Mouse (Mus musculus) small intestine, adult 2 months (tissue): ENCODE results near the gene Slc7a1. TPM values are rescaled to one million over a fixed set of nuclear protein-coding genes. Genes with fewer than 3 reads are reported as not detected.
A peak's percentile ranks its signal among the peaks of the same experiment; 100 is the strongest.

Experiments used
- H3K27ac ChIP-seq: fragments of 200-500 bp; 2 replicates; pipeline ENCODE4 v1.5.1; 2012; ENCODE audit warnings: low read depth, low read length, control low read depth, inconsistent platforms; ENCODE audit not compliant: insufficient read depth
- H3K27me3 ChIP-seq: fragments of 200-500 bp; 2 replicates; pipeline ENCODE4 v1.6.1; 2012; ENCODE audit warnings: mild to moderate bottlenecking, moderate library complexity, low read length, inconsistent platforms; ENCODE audit not compliant: control insufficient read depth, insufficient read depth
- H3K36me3 ChIP-seq: fragments of 200-500 bp; 2 replicates; pipeline ENCODE4 v1.6.1; 2012; ENCODE audit warnings: mild to moderate bottlenecking, low read length, control low read depth, inconsistent platforms; ENCODE audit not compliant: control insufficient read depth, insufficient read depth
- H3K4me1 ChIP-seq: fragments of 200-500 bp; 2 replicates; pipeline ENCODE4 v1.6.1; 2012; ENCODE audit warnings: low read length, inconsistent platforms, mixed read lengths; ENCODE audit not compliant: control insufficient read depth, insufficient read depth, insufficient read length
- H3K4me3 ChIP-seq: fragments of 200-500 bp; 2 replicates; pipeline ENCODE4 v1.5.1; 2012; ENCODE audit warnings: low read depth, mild to moderate bottlenecking, control low read depth, inconsistent platforms, low read length, moderate library complexity
- CTCF ChIP-seq: fragments of 200-500 bp; IDR thresholded peaks from 2 replicates; pipeline ENCODE4 v1.5.1; 2012; ENCODE audit warnings: low read depth, mild to moderate bottlenecking, control low read depth, inconsistent platforms, low read length, moderate library complexity, mixed read lengths; ENCODE audit not compliant: insufficient replicate concordance, insufficient read length; ENCODE audit errors: extremely low read depth
- POLR2A ChIP-seq: fragments of 200-500 bp; IDR thresholded peaks from 2 replicates; pipeline ENCODE4 v1.6.1; 2012; ENCODE audit warnings: low read depth, mild to moderate bottlenecking, control low read depth, inconsistent platforms, low read length, moderate library complexity
- WGBS: fragments of 180-500 bp; shearing (Covaris S2); methylation state at CpG from one replicate; pipeline ENCODE4 v1.1.7; 2018; 5-methylcytosine and 5-hydroxymethylcytosine counted together
- polyA plus RNA-seq: library from polyadenylated mRNA; depleted of rRNA; stranded (reverse); fragments of >200 nt; gene quantifications from 2 replicates; pipeline ENCODE4 v1.2.3, GENCODE M21; 2012

Gene Slc7a1
- polyA plus RNA-seq, 1 experiment = 7.4 TPM

GRCm38 (mm10) chr5:148421326-148421725 lies 21.6 kb upstream of the Slc7a1 start:
- Histone ChIP-seq H3K4me3 (no peak overlapping the region), H3K36me3 (no peaks in the 10 kb centered on the region), H3K27me3 (no peaks in the 10 kb centered on the region), H3K27ac (0 out of 2 replicates have a peak overlapping the region, but pooled peaks have one; percentile 33), H3K4me1 (peaks cover 16% of the 10 kb centered on the region; the same call in 1 of the 2 replicates)
- TF ChIP-seq POLR2A = no peak
- TF ChIP-seq CTCF = no peak
- WGBS = 25% methylated on average over 2 of the region's 2 CpGs

GRCm38 (mm10) chr5:148419112-148419526 lies 19.4 kb upstream of the Slc7a1 start:
- Histone ChIP-seq H3K27me3 (no peaks in the 10 kb centered on the region), H3K36me3 (no peaks in the 10 kb centered on the region), H3K4me1 (peaks cover 29% of the 10 kb centered on the region; the same call in 1 of the 2 replicates), H3K4me3 (0 out of 2 replicates have a peak overlapping the region, but pooled peaks have one; percentile 7), H3K27ac (peak overlapping the region; percentile 56)
- WGBS = 10% methylated on average over 9 of the region's 9 CpGs
- TF ChIP-seq CTCF (no peak), POLR2A (no peak)

GRCm38 (mm10) chr5:148418436-148418835 lies 18.7 kb upstream of the Slc7a1 start:
- Histone ChIP-seq H3K36me3 (no peaks in the 10 kb centered on the region), H3K27me3 (no peaks in the 10 kb centered on the region), H3K27ac (peak overlapping the region; percentile 25), H3K4me3 (no peak overlapping the region), H3K4me1 (peaks cover 32% of the 10 kb centered on the region; the same call in 1 of the 2 replicates)
- 76% methylated on average over 9 of the region's 9 CpGs for WGBS
- no peak for TF ChIP-seq CTCF
- no peak for TF ChIP-seq POLR2A

GRCm38 (mm10) chr5:148417756-148418155 lies 18.1 kb upstream of the Slc7a1 start:
- TF ChIP-seq CTCF (peak; percentile 17; the same call in 1 of the 2 replicates), POLR2A (no peak)
- Histone ChIP-seq H3K27me3 (no peaks in the 10 kb centered on the region), H3K27ac (no peak overlapping the region), H3K36me3 (no peaks in the 10 kb centered on the region), H3K4me3 (no peak overlapping the region), H3K4me1 (peaks cover 32% of the 10 kb centered on the region; the same call in 1 of the 2 replicates)
- WGBS = 94% methylated on average over 1 of the region's 1 CpGs

GRCm38 (mm10) chr5:148416461-148416860 lies 16.8 kb upstream of the Slc7a1 start:
- WGBS = 29% methylated on average over 10 of the region's 10 CpGs
- H3K4me1 ChIP-seq = peaks cover 31% of the 10 kb centered on the region; the same call in 1 of the 2 replicates
- H3K4me3 ChIP-seq = no peak overlapping the region
- H3K27me3 ChIP-seq = no peaks in the 10 kb centered on the region
- peak overlapping the region; percentile 54 for H3K27ac ChIP-seq
- no peaks in the 10 kb centered on the region for H3K36me3 ChIP-seq
- TF ChIP-seq POLR2A = no peak

GRCm38 (mm10) chr5:148414233-148414632 lies 14.5 kb upstream of the Slc7a1 start:
- no peak overlapping the region for H3K4me3 ChIP-seq
- no peaks in the 10 kb centered on the region for H3K36me3 ChIP-seq
- H3K27ac ChIP-seq = no peak overlapping the region; the same call in 1 of the 2 replicates
- no peak for TF ChIP-seq CTCF
- no peak for TF ChIP-seq POLR2A
- H3K4me1 ChIP-seq = peaks cover 43% of the 10 kb centered on the region
- 42% methylated on average over 7 of the region's 7 CpGs for WGBS
- H3K27me3 ChIP-seq = no peaks in the 10 kb centered on the region

GRCm38 (mm10) chr5:148412504-148412903 lies 12.8 kb upstream of the Slc7a1 start:
- Histone ChIP-seq H3K27ac (no peak overlapping the region), H3K4me1 (peaks cover 48% of the 10 kb centered on the region), H3K4me3 (no peak overlapping the region), H3K36me3 (no peaks in the 10 kb centered on the region), H3K27me3 (no peaks in the 10 kb centered on the region)
- WGBS = 94% methylated on average over 4 of the region's 4 CpGs
- TF ChIP-seq CTCF (no peak), POLR2A (no peak)
